Mouse (Mus musculus) CD4-positive, CD25-positive, alpha-beta regulatory T cell, adult 9 weeks (primary cell): ENCODE measurements around the gene Hmgb3. TPM values are rescaled to one million over a fixed set of nuclear protein-coding genes. Genes with fewer than 3 reads are reported as not detected.

ENCODE experiments used
- polyA plus RNA-seq: library from polyadenylated mRNA; unstranded; fragments of 100-300 nt; shearing (Covaris generic); gene quantifications from one replicate; pipeline ENCODE4 v1.2.1, GENCODE M21; 2017

Hmgb3 gene
- 23.1 TPM for polyA plus RNA-seq

DNA sequence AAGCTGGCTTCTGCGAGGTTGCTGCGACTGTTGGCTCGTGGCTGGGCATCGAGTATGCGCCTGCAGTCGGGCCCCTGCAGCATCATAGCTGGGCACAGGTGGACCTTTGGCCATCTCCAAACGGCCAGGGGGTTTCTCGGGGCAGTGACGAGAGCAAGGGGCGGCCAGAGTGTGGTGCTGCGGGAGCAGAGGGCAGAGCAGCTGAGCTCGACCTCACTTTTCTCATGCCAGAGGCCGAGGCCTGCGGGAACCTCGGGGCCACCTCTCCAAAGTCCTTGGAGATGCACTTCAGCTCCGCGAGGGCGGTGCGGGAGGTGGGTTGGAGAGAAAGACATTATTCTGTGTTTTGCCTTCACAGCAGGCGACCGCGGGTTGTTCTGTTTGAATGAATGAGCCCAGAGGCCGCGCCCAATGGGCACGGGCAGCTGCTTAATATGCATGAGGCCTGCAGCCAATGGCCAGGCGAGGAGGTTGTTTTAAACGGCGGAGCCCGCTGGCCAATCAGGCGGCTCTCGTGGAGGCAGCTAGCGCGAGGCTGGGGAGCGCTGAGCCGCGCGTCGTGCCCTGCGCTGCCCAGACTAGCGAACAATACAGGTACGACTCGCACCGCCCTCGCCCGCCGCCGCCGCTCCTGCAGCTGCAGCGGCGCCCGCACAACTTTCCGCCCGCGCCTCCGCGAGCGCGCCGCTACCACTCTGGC lies at the start of gene Hmgb3:
TSS of gene Hmgb3 (plus strand) at position 504 of the 700 bp plus-strand sequence.

Other genes with a start within 250 kb of the Hmgb3 start
- gene Mtmr1, start 191.2 kb upstream of the Hmgb3 start, polyA plus RNA-seq = 4.6 TPM
- 22.4 TPM for gene Cd99l2, start 63.1 kb upstream of the Hmgb3 start, polyA plus RNA-seq
- not detected for gene Gpr50, start 107.7 kb downstream of the Hmgb3 start, polyA plus RNA-seq